Mouse (Mus musculus) heart, postnatal 0 days (tissue): ENCODE measurements around the gene Atxn1. TPM values are rescaled to one million over a fixed set of nuclear protein-coding genes. Genes with fewer than 3 reads are reported as not detected.
A peak's percentile ranks its signal among the peaks of the same experiment; 100 is the strongest.

Experiments
- ATAC-seq: fragments of 200-750 bp; cut with Nextera tagmentation; 2 replicates; pipeline ENCODE4 v1.8.0; 2017; ENCODE audit warnings: low read depth, moderate number of reproducible peaks, moderate library complexity; ENCODE audit not compliant: insufficient read depth
- DNase-seq: peaks from one replicate; pipeline ENCODE4 v3.0.0-alpha.2; 2016; ENCODE audit warnings: low spot score
- H3K27ac ChIP-seq: fragments of 300-500 bp; sonication (generic); 2 replicates; pipeline ENCODE4 v1.5.1; 2014; ENCODE audit warnings: low read depth, mild to moderate bottlenecking
- H3K27me3 ChIP-seq: fragments of 300-500 bp; sonication (generic); 2 replicates; pipeline ENCODE4 v1.6.1; 2014; ENCODE audit warnings: low read length, mixed read lengths; ENCODE audit not compliant: control insufficient read depth, insufficient read depth
- H3K36me3 ChIP-seq: fragments of 300-500 bp; sonication (generic); replicated peaks from 2 replicates; pipeline ENCODE4 v1.6.1; 2014; ENCODE audit warnings: low read length, mixed read lengths; ENCODE audit not compliant: control insufficient read depth, insufficient read depth
- H3K4me1 ChIP-seq: fragments of 300-500 bp; sonication (generic); 2 replicates; pipeline ENCODE4 v1.6.1; 2014; ENCODE audit warnings: antibody characterized with exemption; ENCODE audit not compliant: control insufficient read depth, insufficient read depth
- H3K4me2 ChIP-seq: fragments of 300-500 bp; sonication (generic); 2 replicates; pipeline ENCODE4 v1.6.1; 2014; ENCODE audit warnings: low read depth, mild to moderate bottlenecking, low read length, moderate library complexity
- H3K4me3 ChIP-seq: fragments of 300-500 bp; sonication (generic); 2 replicates; pipeline ENCODE4 v1.5.1; 2014; ENCODE audit warnings: low read depth, low read length
- H3K9ac ChIP-seq: fragments of 300-500 bp; sonication (generic); replicated peaks from 2 replicates; pipeline ENCODE4 v1.6.1; 2014; ENCODE audit warnings: low read depth, low read length, mixed read lengths
- H3K9me3 ChIP-seq: fragments of 300-500 bp; sonication (generic); replicated peaks from 2 replicates; pipeline ENCODE4 v1.6.1; 2016; ENCODE audit warnings: low read length; ENCODE audit not compliant: control insufficient read depth
- CTCF ChIP-seq: IDR thresholded peaks from 2 replicates; pipeline ENCODE4 v1.5.1; 2016; ENCODE audit warnings: antibody characterized with exemption, control low read depth, low read depth
- EP300 ChIP-seq: IDR thresholded peaks from 2 replicates; pipeline ENCODE4 v1.6.1; 2016; ENCODE audit warnings: antibody characterized with exemption, low read depth
- WGBS: fragments of 180-500 bp; shearing (Covaris S2); extraction: QIAGEN DNeasy Blood & Tissue Kit; methylation state at CpG from one replicate; pipeline ENCODE4 v1.1.7; 2014; 5-methylcytosine and 5-hydroxymethylcytosine counted together
- polyA plus RNA-seq: library from polyadenylated mRNA; unstranded; fragments of >200 nt; fragmentation: Nextera tagmentation; extraction: Ambion mirVana; gene quantifications from 2 replicates; pipeline ENCODE4 v1.2.1, GENCODE M21; 2015
- total RNA-seq: library from RNA; depleted of rRNA; stranded (reverse); fragments of >200 nt; gene quantifications from 2 replicates; pipeline ENCODE4 v1.2.3, GENCODE M21; 2014; ENCODE audit warnings: low replicate concordance

Gene Atxn1
- total and polyA plus RNA-seq, 2 experiments from 2014 or later, result 10.3 to 15.0 TPM

GRCm38 (mm10) chr13:45918956-45919711 lies 45.7 kb downstream of the Atxn1 start:
- TF ChIP-seq EP300 (no peak), CTCF (no peak)
- ATAC-seq (no peak), DNase-seq (no peak)
- Histone ChIP-seq H3K9ac (no peak overlapping the region), H3K36me3 (no peaks in the 10 kb centered on the region), H3K4me2 (no peak overlapping the region), H3K9me3 (no peaks in the 10 kb centered on the region), H3K4me3 (no peak overlapping the region), H3K27me3 (no peaks in the 10 kb centered on the region), H3K4me1 (0 out of 2 replicates have a peak, but pooled peaks cover 4% of the 10 kb centered on the region), H3K27ac (no peak overlapping the region)
- WGBS, result 95% methylated on average over 13 of the region's 15 CpGs

GRCm38 (mm10) chr13:45918006-45918380 lies 46.8 kb downstream of the Atxn1 start:
- TF ChIP-seq EP300 (no peak), CTCF (no peak)
- no peak overlapping the region for H3K4me3 ChIP-seq
- H3K27me3 ChIP-seq, result no peaks in the 10 kb centered on the region
- DNase-seq, result no peak
- ATAC-seq, result no peak
- no peak overlapping the region for H3K27ac ChIP-seq
- no peak overlapping the region for H3K9ac ChIP-seq
- WGBS, result 77% methylated on average over 12 of the region's 12 CpGs
- H3K36me3 ChIP-seq, result no peaks in the 10 kb centered on the region
- peak overlapping the region; percentile 12; the same call in 1 of the 2 replicates for H3K4me2 ChIP-seq
- 0 out of 2 replicates have a peak, but pooled peaks cover 4% of the 10 kb centered on the region for H3K4me1 ChIP-seq
- no peaks in the 10 kb centered on the region for H3K9me3 ChIP-seq

- H3K4me1 ChIP-seq, result 0 out of 2 replicates have a peak, but pooled peaks cover 4% of the 10 kb centered on the region
- WGBS, result 86% methylated on average over 21 of the region's 21 CpGs
- DNase-seq (no peak), ATAC-seq (no peak)
- H3K36me3 ChIP-seq, result no peaks in the 10 kb centered on the region
- H3K4me3 ChIP-seq, result no peak overlapping the region
- no peak overlapping the region for H3K27ac ChIP-seq
- no peaks in the 10 kb centered on the region for H3K27me3 ChIP-seq
- H3K9me3 ChIP-seq, result no peaks in the 10 kb centered on the region
- peak overlapping the region; percentile 12; the same call in 1 of the 2 replicates for H3K4me2 ChIP-seq
- no peak overlapping the region for H3K9ac ChIP-seq
- TF ChIP-seq CTCF, result no peak
These were observed 47.5 kb downstream of the Atxn1 start for GRCm38 (mm10) chr13:45917058-45918005.

GRCm38 (mm10) chr13:45915921-45916320 lies 48.9 kb downstream of the Atxn1 start:
- ATAC-seq, result no peak
- H3K27ac ChIP-seq, result no peak overlapping the region
- H3K4me3 ChIP-seq, result no peak overlapping the region
- TF ChIP-seq EP300 (no peak), CTCF (no peak)
- no peak for DNase-seq
- 95% methylated on average over 3 of the region's 3 CpGs for WGBS
- no peak overlapping the region for H3K4me2 ChIP-seq
- no peak overlapping the region for H3K9ac ChIP-seq
- 0 out of 2 replicates have a peak, but pooled peaks cover 4% of the 10 kb centered on the region for H3K4me1 ChIP-seq
- H3K27me3 ChIP-seq, result no peaks in the 10 kb centered on the region
- no peaks in the 10 kb centered on the region for H3K9me3 ChIP-seq
- H3K36me3 ChIP-seq, result no peaks in the 10 kb centered on the region; the same call in 1 of the 2 replicates

- Histone ChIP-seq H3K27ac (no peak overlapping the region), H3K4me3 (no peak overlapping the region), H3K9ac (no peak overlapping the region), H3K36me3 (no peaks in the 10 kb centered on the region; the same call in 1 of the 2 replicates), H3K9me3 (no peaks in the 10 kb centered on the region), H3K4me1 (0 out of 2 replicates have a peak, but pooled peaks cover 1% of the 10 kb centered on the region), H3K27me3 (no peaks in the 10 kb centered on the region), H3K4me2 (no peak overlapping the region)
- TF ChIP-seq CTCF, result no peak
- TF ChIP-seq EP300, result no peak
- ATAC-seq (no peak), DNase-seq (no peak)
- 74% methylated on average over 2 of the region's 2 CpGs for WGBS
These were observed 49.8 kb downstream of the Atxn1 start for GRCm38 (mm10) chr13:45915026-45915425.
